8 mouse cellular contexts compared by ENCODE assay signal in genomic region chr2:32127653-32128535, GRCm38 (mm10). TPM values are rescaled to one million over a fixed set of nuclear protein-coding genes. Genes with fewer than 3 reads are reported as not detected.
A peak's percentile ranks its signal among the peaks of the same experiment; 100 is the strongest.
DNase-seq lines count a peak whose midpoint lies in the region; ATAC-seq and TF ChIP-seq lines count a peak whose summit lies in the region.

No protein-coding gene starts in this region.

- 33% methylated on average over 16 of the region's 16 CpGs for WGBS in forebrain, embryonic 10.5 days
- WGBS in forebrain, embryonic 13.5 days = 31% methylated on average over 16 of the region's 16 CpGs
- 18% methylated on average over 16 of the region's 16 CpGs for WGBS in intestine, embryonic 14.5 days
- 39% methylated on average over 16 of the region's 16 CpGs for WGBS in cerebellum, adult 2 months

- no peak for TF ChIP-seq CTCF in cerebellum, adult 2 months (IDR thresholded peaks at IDR 0.05; ENCODE audit: borderline replicate concordance, insufficient read depth, low read depth, low read length)
- TF ChIP-seq CTCF in left cerebral cortex, adult 2 months (IDR thresholded peaks at IDR 0.05) = no peak

- no peaks in the 10 kb centered on the region for H3K9me3 ChIP-seq in forebrain, embryonic 10.5 days
- no peaks in the 10 kb centered on the region for H3K9me3 ChIP-seq in forebrain, embryonic 13.5 days (replicated peaks)
- H3K9me3 ChIP-seq in intestine, embryonic 14.5 days (ENCODE audit: control insufficient read depth, low read length) = no peaks in the 10 kb centered on the region

- H3K36me3 ChIP-seq in forebrain, embryonic 10.5 days (replicated peaks) = no peaks in the 10 kb centered on the region
- no peaks in the 10 kb centered on the region for H3K36me3 ChIP-seq in forebrain, embryonic 13.5 days (ENCODE audit: poor library complexity, severe bottlenecking)
- no peaks in the 10 kb centered on the region for H3K36me3 ChIP-seq in intestine, embryonic 14.5 days (ENCODE audit: control insufficient read depth, insufficient read depth, low read length)

- no peak overlapping the region for H3K4me2 ChIP-seq in forebrain, embryonic 13.5 days
- no peak overlapping the region for H3K4me2 ChIP-seq in intestine, embryonic 14.5 days (ENCODE audit: low read length)

- no peak for ATAC-seq in forebrain, embryonic 13.5 days
- no peak for ATAC-seq in intestine, embryonic 14.5 days (replicated peaks; ENCODE audit: low FRiP score, low TSS enrichment, low read depth)

- DNase-seq in forebrain, embryonic 10.5 days (ENCODE audit: extremely low spot score, low spot score) = no peak
- DNase-seq in c-Kit-positive CD71-negative TER-119-negative erythroid progenitor cells, embryonic 14.5 days (ENCODE audit: low read depth) = peak; percentile 81
- peak; percentile 57 for DNase-seq in intestine, embryonic 14.5 days (ENCODE audit: low spot score)
- peak; percentile 75 to 85 for DNase-seq in spleen, postnatal 36 days (ENCODE audit: low spot score in 2 of 2)
- DNase-seq in layer of hippocampus, postnatal 36 days = no peak
- no peak for DNase-seq in cerebellum, adult 2 months
- no peak for DNase-seq in left cerebral cortex, adult 2 months (ENCODE audit: extremely low spot score in 1 of 2, low spot score in 2 of 2)

- peaks cover 9% of the 10 kb centered on the region; the same call in 1 of the 2 replicates for H3K27me3 ChIP-seq in forebrain, embryonic 10.5 days (ENCODE audit: poor library complexity, severe bottlenecking)
- no peaks in the 10 kb centered on the region for H3K27me3 ChIP-seq in forebrain, embryonic 13.5 days
- no peaks in the 10 kb centered on the region for H3K27me3 ChIP-seq in intestine, embryonic 14.5 days (replicated peaks; ENCODE audit: control insufficient read depth, insufficient read depth, low read length)
- no peaks in the 10 kb centered on the region for H3K27me3 ChIP-seq in cerebellum, adult 2 months (ENCODE audit: control insufficient read depth, insufficient read depth, low read length)

- peaks cover 29% of the 10 kb centered on the region for H3K4me1 ChIP-seq in forebrain, embryonic 10.5 days
- no peaks in the 10 kb centered on the region for H3K4me1 ChIP-seq in forebrain, embryonic 13.5 days
- H3K4me1 ChIP-seq in intestine, embryonic 14.5 days (replicated peaks; ENCODE audit: control insufficient read depth, insufficient read depth, low read length) = peaks cover 6% of the 10 kb centered on the region; the same call in 1 of the 2 replicates
- H3K4me1 ChIP-seq in cerebellum, adult 2 months (ENCODE audit: control insufficient read depth, insufficient read depth, low read length) = no peaks in the 10 kb centered on the region

- H3K4me3 ChIP-seq in forebrain, embryonic 10.5 days = no peak overlapping the region
- H3K4me3 ChIP-seq in forebrain, embryonic 13.5 days = no peak overlapping the region
- no peak overlapping the region for H3K4me3 ChIP-seq in intestine, embryonic 14.5 days (ENCODE audit: low read depth, low read length)
- H3K4me3 ChIP-seq in cerebellum, adult 2 months (replicated peaks; ENCODE audit: insufficient read depth, low read depth, low read length) = no peak overlapping the region
- no peak overlapping the region for H3K4me3 ChIP-seq in left cerebral cortex, adult 2 months

- H3K9ac ChIP-seq in forebrain, embryonic 13.5 days = no peak overlapping the region
- H3K9ac ChIP-seq in intestine, embryonic 14.5 days (ENCODE audit: low read length) = no peak overlapping the region

- TF ChIP-seq POLR2A in cerebellum, adult 2 months (IDR thresholded peaks at IDR 0.05; ENCODE audit: borderline replicate concordance, insufficient read depth, low read length) = no peak

- intact Hi-C loops in left cerebral cortex, adult 2 months (cut with DNase I) = no loop called here

- peak overlapping the region; percentile 76 for H3K27ac ChIP-seq in forebrain, embryonic 10.5 days
- no peak overlapping the region for H3K27ac ChIP-seq in forebrain, embryonic 13.5 days
- peak overlapping the region; percentile 47; the same call in 1 of the 2 replicates for H3K27ac ChIP-seq in intestine, embryonic 14.5 days (ENCODE audit: low read depth)
- no peak overlapping the region for H3K27ac ChIP-seq in cerebellum, adult 2 months (ENCODE audit: insufficient read depth, low read length)
- no peak overlapping the region for H3K27ac ChIP-seq in left cerebral cortex, adult 2 months

RNA-seq across cellular contexts. Expression of gene Prrc2b, which starts 23.0 kb away (rescaled TPM):
- polyA plus RNA-seq in forebrain, embryonic 10.5 days (2016; fragmentation: Nextera tagmentation; extraction: Ambion mirVana) = 48.2 and 50.1 TPM in 2 replicates
- polyA plus RNA-seq in forebrain, embryonic 13.5 days (2015; fragmentation: Nextera tagmentation; extraction: Ambion mirVana) = 53.0 and 57.4 TPM in 2 replicates
- 48.4 and 52.8 TPM in 2 replicates for polyA plus RNA-seq in intestine, embryonic 14.5 days (2014; fragmentation: Nextera tagmentation; extraction: Ambion mirVana)
- total RNA-seq in layer of hippocampus, postnatal 36 days (2021) = 100 to 1,000 TPM; 271 to 276 TPM
- polyA plus RNA-seq in cerebellum, adult 2 months (2012; rRNA removed) = 88.9 and 95.6 TPM in 2 replicates
- 100 to 1,000 TPM; 268 to 280 TPM for total RNA-seq in left cerebral cortex, adult 2 months (2021)

RNA-seq across cellular contexts. Expression of gene Plpp7, which starts 32.6 kb away (rescaled TPM):
- 4.8 and 5.3 TPM in 2 replicates for polyA plus RNA-seq in forebrain, embryonic 10.5 days (2016; fragmentation: Nextera tagmentation; extraction: Ambion mirVana)
- polyA plus RNA-seq in forebrain, embryonic 13.5 days (2015; fragmentation: Nextera tagmentation; extraction: Ambion mirVana) = 10.3 and 11.9 TPM in 2 replicates
- 4.2 and 4.8 TPM in 2 replicates for polyA plus RNA-seq in intestine, embryonic 14.5 days (2014; fragmentation: Nextera tagmentation; extraction: Ambion mirVana)
- 10 to 100 TPM; 23.2 to 24.9 TPM for total RNA-seq in layer of hippocampus, postnatal 36 days (2021)
- 41.3 and 45.0 TPM in 2 replicates for polyA plus RNA-seq in cerebellum, adult 2 months (2012; rRNA removed)
- 10 to 100 TPM; 26.8 to 29.3 TPM for total RNA-seq in left cerebral cortex, adult 2 months (2021)

RNA-seq across cellular contexts. Expression of gene Fam78a, which starts 43.2 kb away (rescaled TPM):
- polyA plus RNA-seq in forebrain, embryonic 10.5 days (2016; fragmentation: Nextera tagmentation; extraction: Ambion mirVana) = 1.3 and 1.5 TPM in 2 replicates
- polyA plus RNA-seq in forebrain, embryonic 13.5 days (2015; fragmentation: Nextera tagmentation; extraction: Ambion mirVana) = 0.36 and 0.73 TPM in 2 replicates
- polyA plus RNA-seq in intestine, embryonic 14.5 days (2014; fragmentation: Nextera tagmentation; extraction: Ambion mirVana) = 1.5 and 1.7 TPM in 2 replicates
- total RNA-seq in layer of hippocampus, postnatal 36 days (2021) = 1 to 10 TPM; 4.5 to 5.3 TPM
- polyA plus RNA-seq in cerebellum, adult 2 months (2012; rRNA removed) = 4.2 and 4.4 TPM in 2 replicates
- total RNA-seq in left cerebral cortex, adult 2 months (2021) = 1 to 10 TPM; 9.0 to 9.7 TPM

Comparison
In these comparisons a context has a peak if more than half of its experiments do, and no peak if none do; other contexts are left out.
1. H3K27ac ChIP-seq: peak in forebrain, embryonic 10.5 days (single experiment) and intestine, embryonic 14.5 days (single experiment); none in forebrain, embryonic 13.5 days (single experiment), cerebellum, adult 2 months (single experiment) and left cerebral cortex, adult 2 months (single experiment).
2. DNase-seq: peak in c-Kit-positive CD71-negative TER-119-negative erythroid progenitor cells, embryonic 14.5 days (single experiment), intestine, embryonic 14.5 days (single experiment) and spleen, postnatal 36 days (2 of 2); none in forebrain, embryonic 10.5 days (single experiment), layer of hippocampus, postnatal 36 days (0 of 2), cerebellum, adult 2 months (0 of 2) and left cerebral cortex, adult 2 months (0 of 2).